Mouse (Mus musculus) forebrain, embryonic 15.5 days (tissue): ENCODE measurements around the gene Tob2. TPM values are rescaled to one million over a fixed set of nuclear protein-coding genes. Genes with fewer than 3 reads are reported as not detected.

Experiments used
- ATAC-seq: fragments of 200-750 bp; cut with Nextera tagmentation; replicated peaks from 2 replicates; pipeline ENCODE4 v1.8.0; 2017; ENCODE audit warnings: mild to moderate bottlenecking, moderate TSS enrichment, moderate library complexity
- H3K27ac ChIP-seq: fragments of 300-500 bp; sonication (generic); replicated peaks from 2 replicates; pipeline ENCODE4 v1.5.1; 2015; ENCODE audit warnings: mild to moderate bottlenecking, inconsistent platforms
- H3K27me3 ChIP-seq: fragments of 300-500 bp; sonication (generic); 2 replicates; pipeline ENCODE4 v1.6.1; 2015; ENCODE audit warnings: inconsistent platforms
- H3K36me3 ChIP-seq: fragments of 300-500 bp; sonication (generic); 2 replicates; pipeline ENCODE4 v1.6.1; 2015; ENCODE audit warnings: mild to moderate bottlenecking, inconsistent platforms
- H3K4me1 ChIP-seq: fragments of 300-500 bp; sonication (generic); 2 replicates; pipeline ENCODE4 v1.6.1; 2015; ENCODE audit warnings: inconsistent platforms
- H3K4me2 ChIP-seq: fragments of 300-500 bp; sonication (generic); replicated peaks from 2 replicates; pipeline ENCODE4 v1.6.1; 2015; ENCODE audit warnings: mild to moderate bottlenecking, inconsistent platforms
- H3K4me3 ChIP-seq: fragments of 300-500 bp; sonication (generic); 2 replicates; pipeline ENCODE4 v1.5.1; 2015; ENCODE audit warnings: mild to moderate bottlenecking, inconsistent platforms
- H3K9ac ChIP-seq: fragments of 300-500 bp; sonication (generic); replicated peaks from 2 replicates; pipeline ENCODE4 v1.6.1; 2015; ENCODE audit warnings: mild to moderate bottlenecking, inconsistent platforms
- H3K9me3 ChIP-seq: fragments of 300-500 bp; sonication (generic); 2 replicates; pipeline ENCODE4 v1.6.1; 2016; ENCODE audit warnings: inconsistent platforms
- WGBS: fragments of 180-500 bp; shearing (Covaris S2); methylation state at CpG from one replicate; pipeline ENCODE4 v1.1.7; 2015; ENCODE audit warnings: mixed read lengths; 5-methylcytosine and 5-hydroxymethylcytosine counted together
- polyA plus RNA-seq: library from polyadenylated mRNA; unstranded; fragments of >200 nt; fragmentation: Nextera tagmentation; extraction: Ambion mirVana; gene quantifications from 2 replicates; pipeline ENCODE4 v1.2.1, GENCODE M21; 2015

Gene Tob2
- polyA plus RNA-seq, 1 experiment from 2014 or later: 20.2 TPM

DNA sequence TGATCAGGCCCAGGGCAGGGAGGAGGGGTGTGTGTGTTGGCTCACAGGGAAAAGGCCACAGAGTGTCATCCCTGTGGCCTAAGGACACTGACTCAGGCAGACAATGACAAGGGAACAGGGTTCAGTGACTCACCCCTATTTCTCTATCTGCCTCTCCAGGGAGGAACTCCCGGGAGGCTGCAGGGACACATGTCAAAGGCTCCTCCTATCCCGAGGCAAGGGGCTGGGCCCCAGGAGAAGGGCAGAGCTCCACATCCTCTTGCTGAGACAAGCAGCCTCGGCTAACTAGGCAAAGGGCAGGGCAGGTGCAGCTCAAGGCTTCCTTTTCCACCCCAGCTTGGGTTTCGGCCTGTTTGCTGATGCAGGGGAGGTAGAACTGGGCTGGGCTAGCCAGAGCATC, 12.9 kb downstream of the Tob2 start:
- H3K4me2 ChIP-seq: no peak overlapping the region
- H3K27me3 ChIP-seq: no peaks in the 10 kb centered on the region
- H3K4me1 ChIP-seq: 0 out of 2 replicates have a peak, but pooled peaks cover 2% of the 10 kb centered on the region
- 40% methylated on average over 4 of the region's 4 CpGs for WGBS
- H3K9ac ChIP-seq: no peak overlapping the region
- H3K4me3 ChIP-seq: no peak overlapping the region
- H3K9me3 ChIP-seq: no peaks in the 10 kb centered on the region
- no peak for ATAC-seq
- no peak overlapping the region for H3K27ac ChIP-seq
- H3K36me3 ChIP-seq: peaks cover 19% of the 10 kb centered on the region

DNA sequence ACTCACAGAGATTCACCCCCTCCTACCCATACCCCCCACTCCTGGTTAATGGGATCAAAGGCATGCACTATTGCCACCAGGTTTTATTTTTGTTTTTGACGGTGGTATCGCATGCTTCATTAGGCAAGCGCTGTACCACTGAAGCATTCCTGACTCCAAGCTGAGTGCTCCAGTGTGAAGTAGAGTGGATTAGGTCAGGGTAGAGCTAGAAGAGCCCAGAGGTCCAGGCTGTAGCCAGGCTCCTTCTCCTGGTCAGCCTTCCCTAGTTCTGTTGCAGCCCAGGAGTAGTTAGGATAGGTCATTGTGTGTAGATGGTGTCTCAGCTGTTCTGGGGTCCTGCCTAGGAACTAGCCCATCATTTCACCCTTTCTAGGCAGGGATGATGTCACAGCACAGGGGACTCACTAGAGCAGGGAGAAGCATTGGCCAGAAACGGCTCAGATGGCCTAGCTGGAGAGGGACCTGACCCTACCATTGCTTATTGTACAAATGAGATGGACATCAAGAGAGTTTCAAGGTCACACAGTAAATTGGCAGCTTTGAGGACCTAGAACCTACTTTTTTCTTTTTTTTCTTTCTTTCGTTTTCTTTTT, 13.5 kb downstream of the Tob2 start:
- H3K27me3 ChIP-seq: no peaks in the 10 kb centered on the region
- 62% methylated on average over 5 of the region's 5 CpGs for WGBS
- H3K27ac ChIP-seq: no peak overlapping the region
- H3K36me3 ChIP-seq: peaks cover 13% of the 10 kb centered on the region
- H3K9ac ChIP-seq: no peak overlapping the region
- H3K9me3 ChIP-seq: no peaks in the 10 kb centered on the region
- no peak overlapping the region for H3K4me3 ChIP-seq
- 0 out of 2 replicates have a peak, but pooled peaks cover 2% of the 10 kb centered on the region for H3K4me1 ChIP-seq
- no peak for ATAC-seq
- H3K4me2 ChIP-seq: no peak overlapping the region

DNA sequence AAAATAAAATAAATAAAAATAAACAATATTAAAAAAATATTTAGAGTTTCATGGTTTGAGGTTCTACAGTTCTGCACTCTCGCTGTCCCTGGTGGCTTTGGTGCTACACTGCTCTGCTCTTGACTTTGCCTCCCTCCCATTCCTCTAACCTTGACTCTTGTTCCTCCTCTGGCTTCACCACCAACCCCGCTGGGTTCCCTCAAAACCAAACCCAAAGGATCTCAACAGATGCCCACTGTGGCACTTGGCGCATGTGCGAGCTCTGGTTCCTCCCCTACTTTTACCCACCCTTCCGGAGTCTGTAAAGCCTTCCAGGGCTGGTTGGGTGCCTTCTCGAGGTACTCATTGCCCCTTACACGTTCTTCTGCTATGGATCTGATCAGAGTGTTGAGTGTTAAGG, 16.3 kb downstream of the Tob2 start:
- H3K4me3 ChIP-seq: no peak overlapping the region

DNA sequence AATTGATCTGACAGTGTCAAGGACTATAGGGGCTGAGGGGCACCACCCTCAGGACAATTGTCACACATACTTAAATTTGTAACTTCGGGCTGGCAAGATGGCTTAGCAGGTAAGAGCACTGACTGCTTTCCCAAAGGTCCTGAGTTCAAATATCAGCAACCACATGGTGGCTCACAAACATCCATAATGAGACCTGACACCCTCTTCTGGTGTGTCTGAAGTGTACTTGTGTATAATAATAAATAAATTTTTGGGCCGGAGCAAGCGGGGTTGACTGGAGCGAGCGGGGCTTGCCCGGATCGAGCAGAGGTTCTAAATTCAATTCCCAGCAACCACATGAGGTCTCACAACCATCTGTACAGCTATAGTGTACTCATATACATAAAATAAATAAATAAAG, 18.3 kb downstream of the Tob2 start:
- peaks cover 21% of the 10 kb centered on the region for H3K4me1 ChIP-seq
- no peak for ATAC-seq
- 90% methylated on average over 7 of the region's 7 CpGs for WGBS
- H3K4me2 ChIP-seq: no peak overlapping the region
- no peak overlapping the region for H3K9ac ChIP-seq
- H3K27ac ChIP-seq: no peak overlapping the region
- no peaks in the 10 kb centered on the region for H3K9me3 ChIP-seq
- no peaks in the 10 kb centered on the region for H3K27me3 ChIP-seq
- no peaks in the 10 kb centered on the region for H3K36me3 ChIP-seq
- no peak overlapping the region for H3K4me3 ChIP-seq

More for the DNA sequence above, 16.3 kb downstream of the Tob2 start:
- Histone ChIP-seq H3K9me3 (no peaks in the 10 kb centered on the region), H3K27me3 (no peaks in the 10 kb centered on the region), H3K27ac (no peak overlapping the region), H3K9ac (no peak overlapping the region), H3K36me3 (no peaks in the 10 kb centered on the region), H3K4me2 (no peak overlapping the region), H3K4me1 (peaks cover 9% of the 10 kb centered on the region)
- WGBS: 85% methylated on average over 7 of the region's 7 CpGs
- no peak for ATAC-seq

DNA sequence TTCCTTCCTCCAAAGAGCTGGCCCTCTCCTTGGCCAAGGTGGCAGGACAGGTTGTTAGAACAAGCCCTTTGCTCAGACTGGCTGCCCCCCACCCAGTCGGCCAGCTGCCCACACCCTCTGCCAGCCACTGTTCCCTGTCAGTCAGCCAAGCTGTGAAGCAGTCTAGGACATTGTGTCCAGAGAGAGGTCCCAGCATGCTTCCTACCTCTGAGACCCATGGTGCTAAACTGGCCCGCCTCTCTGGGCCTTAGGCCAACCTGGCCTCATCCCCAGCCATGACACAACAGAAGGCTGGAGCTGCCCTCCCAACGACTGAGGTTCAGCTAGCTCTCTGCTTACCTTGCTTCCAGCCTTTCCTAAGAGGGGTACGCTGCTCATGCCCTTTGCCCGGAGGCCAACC, 19.0 kb downstream of the Tob2 start:
- H3K9ac ChIP-seq: no peak overlapping the region
- 44% methylated on average over 5 of the region's 5 CpGs for WGBS
- H3K4me3 ChIP-seq: no peak overlapping the region
- H3K4me2 ChIP-seq: no peak overlapping the region; the same call in 1 of the 2 replicates
- no peaks in the 10 kb centered on the region for H3K9me3 ChIP-seq
- peaks cover 21% of the 10 kb centered on the region for H3K4me1 ChIP-seq
- H3K27ac ChIP-seq: 0 out of 2 replicates have a peak overlapping the region, but pooled peaks have one; percentile 23
- no peaks in the 10 kb centered on the region for H3K36me3 ChIP-seq
- peak; percentile 77 for ATAC-seq
- H3K27me3 ChIP-seq: no peaks in the 10 kb centered on the region

DNA sequence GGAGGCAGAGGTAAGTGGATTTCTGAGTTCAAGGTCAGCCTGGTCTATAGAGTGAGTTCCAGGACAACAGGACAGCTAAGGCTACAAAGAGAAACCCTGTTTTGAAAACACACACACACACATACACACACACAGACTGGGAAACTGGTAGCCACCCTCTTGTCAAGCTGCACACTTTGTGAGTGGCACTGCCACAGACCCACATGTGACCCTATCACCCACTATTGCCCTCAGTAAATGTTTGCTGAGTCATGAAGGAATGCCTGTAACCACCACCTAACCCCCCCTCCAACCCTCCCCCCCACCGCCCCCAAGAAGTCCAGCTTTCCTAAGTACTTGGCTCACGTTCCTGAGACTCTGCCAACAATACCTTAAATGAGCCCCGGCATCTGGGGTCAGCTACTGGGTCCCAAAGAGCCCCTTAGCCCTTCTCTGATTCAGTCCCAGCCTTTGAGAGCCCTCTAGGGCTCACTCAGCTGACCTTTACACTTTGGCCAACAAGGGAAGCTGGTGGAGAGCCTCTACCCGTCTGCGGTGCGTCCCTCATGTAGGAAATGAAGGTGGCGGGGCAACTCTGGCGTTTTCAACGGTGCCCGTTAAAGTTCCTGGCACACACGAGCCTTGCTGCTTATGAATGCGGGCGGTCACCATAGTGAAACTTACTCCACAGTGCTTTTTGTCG, 19.9 kb downstream of the Tob2 start:
- 44% methylated on average over 14 of the region's 14 CpGs for WGBS
- no peak overlapping the region for H3K27ac ChIP-seq

DNA sequence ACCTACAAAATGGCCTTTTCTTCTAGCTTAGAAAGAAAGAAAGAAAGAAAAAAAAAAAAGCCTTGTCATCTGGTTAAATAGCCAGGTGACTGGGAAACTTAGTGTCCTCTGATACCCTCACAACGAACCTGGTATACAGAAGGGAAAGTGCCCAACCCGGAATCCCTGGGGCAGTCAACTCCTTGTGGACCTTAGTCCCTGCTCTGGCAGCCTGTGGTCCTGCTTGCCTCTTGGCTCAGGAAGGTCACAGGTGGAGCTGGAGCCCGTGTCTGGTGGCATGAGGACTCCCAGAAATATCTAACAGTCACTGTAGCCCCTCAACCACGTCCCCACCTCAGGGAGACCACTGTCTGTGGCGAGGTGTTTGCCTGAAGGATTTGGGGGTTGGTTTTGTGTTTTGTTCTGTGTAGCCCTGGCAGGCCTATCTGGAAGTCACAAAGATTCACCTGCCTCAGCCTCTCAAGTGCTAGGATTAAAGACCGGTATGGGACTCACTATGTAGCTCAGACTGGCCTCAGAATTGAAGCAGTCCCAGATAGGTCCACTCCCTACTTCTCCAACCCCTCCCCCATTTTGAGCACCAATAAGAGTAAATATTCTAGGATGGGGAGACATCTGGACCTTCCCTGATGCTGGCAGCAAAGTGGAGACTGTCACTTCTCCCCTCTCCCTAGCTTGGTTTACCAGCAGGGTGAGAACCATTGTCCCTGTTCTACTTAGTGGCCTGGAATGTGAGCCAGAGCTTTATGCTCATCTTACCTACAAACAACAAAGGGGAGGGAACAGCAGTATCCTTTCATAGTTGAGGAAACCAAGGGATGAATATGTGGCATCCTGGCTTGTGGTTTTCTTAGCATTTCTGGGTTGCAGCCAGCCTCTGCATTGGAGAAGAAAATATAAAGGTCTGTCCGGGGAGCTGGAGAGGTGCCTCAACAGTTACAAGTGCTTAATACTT, 21.4 kb downstream of the Tob2 start:
- 65% methylated on average over 7 of the region's 7 CpGs for WGBS
- Histone ChIP-seq H3K4me3 (0 out of 2 replicates have a peak overlapping the region, but pooled peaks have one; percentile 29), H3K27ac (no peak overlapping the region), H3K36me3 (no peaks in the 10 kb centered on the region), H3K9me3 (no peaks in the 10 kb centered on the region), H3K9ac (no peak overlapping the region), H3K4me2 (no peak overlapping the region), H3K4me1 (peaks cover 21% of the 10 kb centered on the region), H3K27me3 (no peaks in the 10 kb centered on the region)
- no peak for ATAC-seq

More for the DNA sequence above, 19.9 kb downstream of the Tob2 start:
- H3K9me3 ChIP-seq: no peaks in the 10 kb centered on the region
- H3K4me1 ChIP-seq: peaks cover 21% of the 10 kb centered on the region
- no peak overlapping the region for H3K4me3 ChIP-seq
- no peak overlapping the region for H3K4me2 ChIP-seq
- no peak for ATAC-seq
- no peak overlapping the region for H3K9ac ChIP-seq
- no peaks in the 10 kb centered on the region for H3K36me3 ChIP-seq
- H3K27me3 ChIP-seq: no peaks in the 10 kb centered on the region

DNA sequence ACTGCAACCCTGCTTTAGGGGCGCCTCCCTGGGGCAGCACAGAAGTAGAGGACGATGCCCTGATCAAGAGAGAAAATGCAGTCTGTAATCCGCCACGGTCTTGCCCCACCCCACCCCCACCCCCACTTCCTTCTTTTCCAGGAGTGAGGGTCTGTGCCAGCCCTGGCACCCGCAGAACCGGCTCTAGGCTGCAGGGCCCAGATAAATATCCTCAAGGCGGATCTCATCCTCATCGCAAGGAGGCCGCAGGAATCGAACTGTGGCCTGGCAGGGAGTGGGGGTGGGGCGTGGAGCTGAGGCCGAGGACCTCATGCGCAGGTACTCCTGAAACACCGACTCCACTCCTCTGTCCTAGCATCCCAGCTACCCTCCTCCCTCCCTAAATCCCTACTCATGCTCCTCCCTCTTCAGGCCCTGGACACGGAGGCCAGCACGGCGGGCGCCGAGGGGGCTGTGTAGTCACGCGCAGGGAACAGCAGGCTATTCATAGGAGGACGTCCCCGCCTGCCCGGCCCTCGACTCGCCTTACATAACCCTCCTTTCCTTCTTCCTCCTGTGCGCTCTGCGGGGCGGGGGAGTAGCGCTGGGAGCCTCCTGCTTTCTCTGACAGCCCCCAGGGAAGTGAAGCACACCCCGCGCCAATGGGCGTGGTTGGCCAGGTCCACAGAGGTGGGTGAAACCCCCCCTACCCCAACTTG, 22.3 kb downstream of the Tob2 start:
- peak overlapping the region; percentile 41 for H3K4me2 ChIP-seq
- peaks cover 24% of the 10 kb centered on the region for H3K4me1 ChIP-seq
- H3K27ac ChIP-seq: no peak overlapping the region
- H3K9ac ChIP-seq: peak overlapping the region; percentile 27; the same call in 1 of the 2 replicates
- ATAC-seq: peak; percentile 51
- no peaks in the 10 kb centered on the region for H3K9me3 ChIP-seq
- H3K36me3 ChIP-seq: no peaks in the 10 kb centered on the region
- H3K27me3 ChIP-seq: no peaks in the 10 kb centered on the region
- H3K4me3 ChIP-seq: peak overlapping the region; percentile 29
- WGBS: 1% methylated on average over 33 of the region's 33 CpGs

DNA sequence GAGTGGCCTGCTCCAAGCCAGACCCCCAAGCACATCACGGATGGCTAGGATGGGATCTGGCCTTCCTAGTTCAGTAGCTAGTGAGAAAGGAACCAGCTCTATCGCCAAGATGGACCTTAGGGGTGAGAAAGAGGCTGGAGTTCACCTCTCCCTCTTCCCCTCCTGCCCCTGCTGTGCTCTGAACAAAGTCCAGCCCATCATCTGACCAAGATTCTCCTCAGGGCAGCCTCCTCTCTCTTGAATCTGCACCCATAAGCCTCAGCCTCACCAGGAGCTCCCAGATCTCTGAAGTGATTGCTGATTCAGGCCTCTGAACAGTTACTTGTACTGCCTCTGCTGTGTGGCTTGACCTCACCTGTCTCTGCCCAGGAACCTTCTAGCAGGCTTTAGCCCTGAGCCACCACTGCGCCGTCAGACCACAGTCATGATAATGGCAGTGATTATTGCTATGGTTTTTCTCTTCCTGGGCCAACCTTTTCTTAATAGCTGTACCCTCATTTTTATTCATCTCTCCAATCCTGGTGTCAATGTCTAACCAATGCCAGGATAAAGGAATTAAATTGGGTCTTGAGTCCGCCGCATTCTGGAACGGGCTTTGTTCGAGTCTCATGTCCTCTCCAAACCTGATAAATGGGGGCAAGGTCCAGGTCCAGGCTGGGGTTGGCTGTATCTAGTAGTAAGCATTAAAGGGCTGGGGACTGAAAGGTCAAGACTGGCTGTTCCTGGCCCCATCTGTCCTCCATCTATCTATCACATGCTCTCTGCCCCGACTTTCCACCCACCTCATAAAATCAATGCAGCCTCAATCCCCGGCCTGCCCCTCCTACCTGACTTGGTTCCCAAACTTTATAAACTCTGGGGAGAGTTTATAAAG, 23.4 kb downstream of the Tob2 start:
- ATAC-seq: no peak
- Histone ChIP-seq H3K4me1 (peaks cover 24% of the 10 kb centered on the region), H3K27me3 (no peaks in the 10 kb centered on the region), H3K27ac (no peak overlapping the region), H3K4me2 (no peak overlapping the region), H3K36me3 (no peaks in the 10 kb centered on the region), H3K9me3 (no peaks in the 10 kb centered on the region), H3K9ac (no peak overlapping the region), H3K4me3 (no peak overlapping the region)
- 74% methylated on average over 10 of the region's 10 CpGs for WGBS

DNA sequence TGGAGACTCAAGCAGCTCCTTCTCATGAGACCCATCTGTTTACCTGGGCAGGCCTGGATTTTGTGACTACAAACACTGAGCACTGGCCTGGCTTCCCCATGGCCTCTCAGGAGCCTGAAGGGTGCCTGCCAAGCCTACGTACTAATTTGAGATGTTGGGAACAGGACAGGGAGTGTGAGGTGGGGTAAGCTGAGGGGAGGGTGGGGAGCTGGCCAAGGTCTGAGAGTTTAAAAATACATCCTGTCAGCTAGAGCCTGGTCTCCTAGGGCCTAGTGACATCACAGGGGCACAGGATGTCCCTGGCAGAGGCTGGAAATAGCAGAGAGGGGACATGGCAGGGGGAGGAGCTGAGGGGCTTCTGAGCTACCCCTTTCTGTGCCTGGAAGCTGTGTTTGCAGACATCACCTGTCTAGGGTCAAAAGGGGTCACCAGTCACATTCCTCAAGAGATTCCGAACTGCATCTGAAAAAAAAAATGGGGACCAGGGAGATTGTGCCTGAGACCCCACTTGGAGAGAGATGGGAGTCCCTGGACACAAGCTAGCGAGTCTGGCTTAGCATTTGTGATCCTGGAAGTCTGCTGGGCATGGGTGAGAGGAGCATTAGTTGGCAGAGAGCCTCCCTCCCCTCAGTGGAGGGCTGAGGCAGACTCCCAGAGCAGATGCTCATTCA, 24.3 kb downstream of the Tob2 start:
- ATAC-seq: no peak
- H3K4me1 ChIP-seq: peaks cover 16% of the 10 kb centered on the region
- no peak overlapping the region for H3K27ac ChIP-seq
- no peak overlapping the region for H3K4me2 ChIP-seq
- 55% methylated on average over 3 of the region's 3 CpGs for WGBS
- no peaks in the 10 kb centered on the region for H3K27me3 ChIP-seq
- H3K36me3 ChIP-seq: no peaks in the 10 kb centered on the region
- H3K4me3 ChIP-seq: no peak overlapping the region
- no peaks in the 10 kb centered on the region for H3K9me3 ChIP-seq
- H3K9ac ChIP-seq: no peak overlapping the region
